Mouse (Mus musculus): Measurements from ENCODE around the gene B430305J03Rik.

Gene B430305J03Rik

DNA sequence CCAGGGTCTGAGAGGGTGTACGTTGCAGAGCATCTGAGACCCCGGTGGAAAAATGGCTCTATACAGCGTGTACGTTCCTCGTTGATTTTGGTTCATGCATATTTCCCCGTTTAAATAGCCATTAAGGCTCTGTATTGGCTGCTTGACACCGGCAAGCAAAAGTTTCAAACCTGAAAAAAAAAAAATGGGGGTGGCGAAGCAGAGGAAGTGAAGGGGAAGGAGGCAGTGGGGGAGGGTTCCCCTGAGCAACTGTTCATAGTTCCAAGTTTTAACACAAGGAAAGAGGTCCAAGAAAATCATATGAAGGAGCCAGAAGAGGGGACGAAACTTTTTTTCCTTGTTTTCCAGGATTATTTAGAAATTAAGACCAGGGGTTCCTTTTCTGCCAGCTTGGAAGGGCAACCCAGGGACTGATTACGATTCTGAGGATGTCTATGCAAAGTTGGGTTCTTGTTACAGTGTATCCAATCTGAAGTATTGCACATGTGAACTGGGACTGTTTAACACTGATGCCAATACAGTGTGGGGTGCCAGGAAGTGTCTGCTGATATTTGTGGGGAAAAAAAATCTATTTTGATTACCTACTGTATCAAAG lies at the start of gene B430305J03Rik:
Gene B430305J03Rik (minus strand): TSS at position 173 of the 595 bp plus-strand sequence.
- peak in 1 of 2 experiments; percentile 25 for DNase-seq (ENCODE audit: low read depth in 2 of 2, low spot score in 2 of 2)

DNA sequence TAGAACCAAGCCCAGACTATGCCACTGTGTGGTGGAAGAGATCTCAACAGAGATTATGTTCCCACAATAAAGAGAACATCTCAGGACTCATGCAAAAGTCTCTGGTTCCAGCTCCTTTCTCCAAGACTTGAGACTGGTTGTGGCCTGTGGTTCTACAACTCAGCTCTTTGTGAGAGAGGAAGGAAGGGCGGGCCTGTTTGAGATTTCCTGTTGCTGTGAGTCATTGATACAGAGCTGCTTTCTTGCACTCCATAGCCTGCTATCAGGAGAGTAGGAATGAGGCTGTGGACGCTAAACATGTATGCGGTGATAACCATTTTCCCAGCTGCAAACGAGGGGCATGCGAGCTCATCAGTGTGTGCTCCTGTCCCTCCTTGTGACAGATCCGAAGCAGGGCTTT lies 43.9 kb upstream of the B430305J03Rik start:
- peak; percentile 52 to 55 for DNase-seq (ENCODE audit: low read depth in 2 of 2, low spot score in 2 of 2)

DNA sequence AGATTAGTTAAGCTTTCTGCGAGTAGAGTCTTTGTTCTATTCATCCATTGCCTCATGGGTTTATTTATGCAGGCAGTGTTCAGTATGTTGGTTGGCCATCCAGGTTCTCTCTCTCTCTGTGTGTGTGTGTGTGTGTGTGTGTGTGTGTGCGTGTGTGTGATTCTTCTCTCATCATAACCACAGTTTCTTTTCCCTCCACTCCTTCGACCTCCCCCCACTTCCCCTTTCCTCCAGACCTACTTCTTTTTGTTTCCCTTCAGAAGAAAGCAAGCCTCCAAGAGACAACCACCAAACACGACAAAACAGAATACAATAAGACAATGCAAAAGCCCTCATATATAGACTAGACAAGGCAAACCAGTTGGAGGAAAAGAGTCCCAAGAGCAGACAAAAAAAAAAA lies 41.2 kb upstream of the B430305J03Rik start:
- DNase-seq (ENCODE audit: low read depth in 2 of 2, low spot score in 2 of 2), result no peak

DNA sequence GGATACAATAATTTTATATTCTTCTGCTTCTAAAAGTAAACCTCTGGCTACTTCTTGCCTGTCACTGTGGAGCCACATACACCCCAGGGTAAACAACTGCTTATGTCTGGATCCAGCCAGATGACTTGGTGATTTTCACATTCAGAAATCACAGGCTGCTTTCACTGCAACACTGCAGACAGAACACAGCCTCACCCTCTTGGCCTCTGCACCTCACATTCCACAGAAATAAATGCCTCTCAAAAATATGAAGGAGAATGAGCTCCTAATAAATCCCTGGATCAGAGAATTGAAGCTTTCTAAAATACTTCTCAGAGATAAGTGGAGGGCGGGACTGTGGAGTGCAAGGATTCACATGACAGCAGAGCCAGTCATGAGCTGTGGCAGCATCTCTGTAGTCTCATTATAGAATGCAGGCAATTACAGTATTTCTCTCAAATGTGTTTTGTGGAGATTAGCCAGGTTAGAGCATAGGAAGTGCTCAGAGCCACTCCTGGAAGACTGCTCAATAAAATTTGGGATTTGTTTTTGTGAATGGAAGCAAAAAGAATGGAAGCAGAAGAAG lies 35.2 kb upstream of the B430305J03Rik start:
- DNase-seq (ENCODE audit: low read depth in 2 of 2, low spot score in 2 of 2), result no peak

DNA sequence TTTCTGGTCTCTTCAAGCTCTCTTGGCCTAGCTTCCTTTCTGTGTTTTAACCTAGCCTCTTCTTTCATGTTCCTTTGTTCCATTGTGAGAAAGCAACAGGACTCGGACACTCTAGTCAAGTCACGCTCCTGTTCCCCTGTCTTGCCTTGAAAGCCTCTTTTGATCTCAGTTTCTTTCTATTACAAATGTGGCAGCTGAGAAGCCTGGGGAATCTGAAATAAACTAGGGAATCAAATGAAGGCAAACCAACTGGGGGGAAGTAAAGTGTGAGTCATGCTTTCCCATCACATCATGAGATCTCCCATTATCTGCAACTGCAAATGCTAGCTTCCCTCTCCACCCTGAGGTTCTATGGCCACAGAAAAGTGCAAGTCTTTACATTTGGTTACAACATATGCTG lies 31.0 kb upstream of the B430305J03Rik start:
- DNase-seq (ENCODE audit: low read depth in 2 of 2, low spot score in 2 of 2), result no peak

DNA sequence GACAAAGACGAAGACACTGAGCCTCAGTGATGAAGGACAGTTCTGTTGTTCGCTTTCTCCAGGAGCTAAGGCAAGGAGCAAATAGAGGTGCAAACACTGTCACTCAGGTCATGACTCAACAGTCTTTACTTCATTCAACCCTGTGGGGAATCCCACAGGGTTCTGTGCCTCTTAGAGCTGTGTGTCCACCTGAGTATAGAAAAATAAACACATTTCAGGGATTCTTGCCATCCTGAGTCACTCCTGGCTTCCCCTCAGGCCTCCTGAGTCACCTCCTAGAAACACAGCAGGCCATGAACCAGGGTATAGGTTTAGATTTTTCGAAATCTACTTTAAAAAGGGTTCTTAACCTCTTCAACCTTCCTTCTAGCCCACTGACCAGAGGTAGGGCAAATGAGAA lies 29.6 kb upstream of the B430305J03Rik start:
- no peak for DNase-seq (ENCODE audit: low read depth in 2 of 2, low spot score in 2 of 2)

DNA sequence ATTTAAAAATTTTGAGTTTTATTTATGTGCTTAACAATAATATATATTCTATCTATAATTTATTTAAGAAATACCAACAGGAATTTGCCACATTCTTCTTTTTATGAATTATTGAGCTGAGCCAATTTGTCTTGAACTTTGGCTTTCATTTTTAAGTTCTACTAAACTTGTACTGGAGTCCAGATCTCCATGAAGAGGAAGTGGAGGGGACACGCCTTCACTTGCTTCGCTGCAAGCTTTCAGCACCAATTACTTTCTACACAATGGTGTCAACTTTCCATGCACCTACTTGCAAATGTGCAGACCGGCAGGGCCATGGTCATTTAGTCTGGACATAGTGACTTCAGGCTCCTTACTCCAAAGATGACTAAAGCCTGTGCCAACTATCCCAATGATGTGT lies 27.8 kb upstream of the B430305J03Rik start:
- no peak for DNase-seq (ENCODE audit: low read depth in 2 of 2, low spot score in 2 of 2)

DNA sequence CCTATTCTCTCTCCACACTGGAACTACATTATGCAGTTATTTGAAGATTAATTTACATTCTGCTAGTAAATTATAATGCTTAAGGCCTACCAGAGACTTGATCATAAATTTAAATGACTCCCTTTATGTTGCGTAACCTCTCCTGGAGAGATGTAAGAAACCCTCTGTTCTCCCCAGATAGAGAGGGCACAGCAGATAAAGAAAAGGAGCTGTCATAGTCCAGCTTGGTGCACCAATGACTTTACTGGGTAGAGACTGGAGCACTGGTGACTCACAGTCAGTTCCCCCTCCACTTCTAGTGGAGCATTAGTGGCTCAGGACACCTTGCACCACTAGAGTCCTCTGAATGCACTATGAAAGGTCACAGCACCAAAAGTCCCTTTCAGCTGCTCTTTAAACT lies 27.1 kb upstream of the B430305J03Rik start:
- no peak for DNase-seq (ENCODE audit: low read depth in 2 of 2, low spot score in 2 of 2)

DNA sequence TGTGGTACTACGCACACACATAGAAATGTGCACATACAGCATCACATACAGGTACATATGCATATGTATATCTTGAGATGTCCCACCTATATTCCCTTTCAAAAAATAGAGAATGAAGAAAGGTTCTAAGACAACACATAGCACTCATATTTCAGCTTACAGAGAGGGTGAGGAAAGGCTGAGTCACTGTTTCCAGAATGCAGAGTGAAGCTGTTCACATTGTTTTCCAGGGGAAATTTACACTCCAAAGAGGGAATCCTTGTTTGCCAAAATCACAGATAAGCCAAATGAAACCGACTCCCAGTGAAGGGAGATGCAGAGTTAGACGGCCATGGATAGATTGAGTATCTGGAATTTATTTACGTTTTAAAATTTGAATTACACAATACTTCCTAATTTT lies 25.8 kb upstream of the B430305J03Rik start:
- no peak for DNase-seq (ENCODE audit: low read depth in 2 of 2, low spot score in 2 of 2)

DNA sequence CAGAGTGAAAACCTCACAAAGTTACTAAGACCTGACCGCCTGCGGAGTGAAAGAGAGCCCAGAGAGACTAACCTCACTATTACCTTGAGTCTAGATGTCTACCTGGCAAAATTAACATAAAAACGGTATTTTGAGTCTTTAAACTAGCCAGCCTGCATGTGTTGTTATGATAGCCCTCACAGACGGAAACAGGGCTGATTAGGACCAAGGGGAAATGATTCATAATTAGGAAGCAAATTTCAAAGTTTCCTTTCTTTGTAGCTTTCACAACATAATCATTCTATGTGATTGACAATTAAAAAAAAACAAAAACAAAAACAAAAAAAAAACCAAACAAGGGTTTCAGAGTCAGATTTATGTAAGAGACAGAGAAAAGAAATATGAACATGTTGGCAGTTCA lies 20.6 kb upstream of the B430305J03Rik start:
- DNase-seq (ENCODE audit: low read depth in 2 of 2, low spot score in 2 of 2), result no peak

DNA sequence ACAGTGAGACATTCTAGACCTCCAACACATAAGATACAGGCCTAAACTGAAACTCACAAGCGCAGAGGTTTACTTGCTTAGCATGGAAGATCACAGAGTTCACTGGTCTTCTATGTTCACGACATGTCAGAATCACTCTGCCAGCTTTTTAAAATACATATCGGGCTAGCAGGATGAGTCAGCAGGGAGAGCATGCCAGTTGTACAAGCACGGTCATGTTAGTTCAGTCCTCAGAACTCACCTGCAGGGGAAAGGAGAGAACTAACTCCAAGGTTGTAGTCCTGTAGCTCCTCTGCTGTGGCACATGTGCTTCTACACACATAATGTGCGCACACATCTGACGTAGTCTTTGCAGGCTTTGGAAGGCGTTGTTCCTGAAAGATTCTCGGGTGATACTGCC lies 10.2 kb upstream of the B430305J03Rik start:
- DNase-seq (ENCODE audit: low read depth in 2 of 2, low spot score in 2 of 2), result no peak

DNA sequence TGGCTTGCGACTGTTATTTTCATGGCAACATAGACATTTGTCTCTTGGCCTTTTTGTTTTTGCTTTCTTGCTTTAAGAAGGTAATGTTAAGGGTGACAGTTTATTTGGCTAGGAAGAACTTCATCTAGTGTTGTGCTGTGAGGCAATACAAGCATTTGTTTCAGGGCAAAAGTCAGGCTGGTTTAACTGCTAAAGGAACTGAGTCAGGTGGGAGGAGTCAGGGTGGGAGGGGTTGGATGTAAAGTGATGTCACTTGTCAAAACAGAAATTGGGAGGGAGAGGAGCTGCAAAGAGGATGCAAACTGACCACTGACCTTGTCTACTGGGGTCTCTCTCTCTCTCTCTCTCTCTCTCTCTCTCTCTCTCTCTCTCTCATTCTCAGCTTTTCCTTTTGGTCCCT lies 2.7 kb upstream of the B430305J03Rik start:
- DNase-seq (ENCODE audit: low read depth in 2 of 2, low spot score in 2 of 2), result no peak

DNA sequence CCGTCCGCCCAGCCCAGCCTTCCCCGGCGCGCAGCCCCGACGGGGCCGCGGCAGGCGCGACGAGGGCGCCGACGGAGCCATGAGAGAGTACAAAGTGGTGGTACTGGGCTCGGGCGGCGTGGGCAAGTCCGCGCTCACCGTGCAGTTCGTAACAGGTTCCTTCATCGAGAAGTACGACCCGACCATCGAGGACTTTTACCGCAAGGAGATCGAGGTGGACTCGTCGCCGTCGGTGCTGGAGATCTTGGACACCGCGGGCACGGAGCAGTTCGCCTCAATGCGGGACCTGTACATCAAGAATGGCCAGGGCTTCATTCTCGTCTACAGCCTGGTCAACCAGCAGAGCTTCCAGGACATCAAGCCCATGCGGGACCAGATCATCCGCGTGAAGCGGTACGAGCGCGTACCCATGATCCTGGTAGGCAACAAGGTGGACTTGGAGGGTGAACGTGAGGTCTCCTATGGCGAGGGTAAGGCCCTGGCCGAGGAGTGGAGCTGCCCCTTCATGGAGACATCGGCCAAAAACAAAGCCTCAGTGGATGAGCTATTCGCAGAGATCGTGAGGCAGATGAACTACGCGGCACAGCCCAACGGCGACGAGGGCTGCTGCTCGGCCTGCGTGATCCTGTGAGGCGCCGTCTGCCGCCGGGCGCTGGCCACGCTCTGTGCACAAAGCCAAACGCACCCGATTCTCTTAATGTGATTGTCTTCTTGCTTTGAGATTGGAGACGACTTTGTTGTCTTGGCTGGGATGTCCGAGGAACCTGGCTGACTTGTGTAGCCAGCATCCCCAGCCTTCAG lies 573 bp downstream of the B430305J03Rik start:
- DNase-seq (ENCODE audit: low read depth in 2 of 2, low spot score in 2 of 2), result peak; percentile 19 to 30

DNA sequence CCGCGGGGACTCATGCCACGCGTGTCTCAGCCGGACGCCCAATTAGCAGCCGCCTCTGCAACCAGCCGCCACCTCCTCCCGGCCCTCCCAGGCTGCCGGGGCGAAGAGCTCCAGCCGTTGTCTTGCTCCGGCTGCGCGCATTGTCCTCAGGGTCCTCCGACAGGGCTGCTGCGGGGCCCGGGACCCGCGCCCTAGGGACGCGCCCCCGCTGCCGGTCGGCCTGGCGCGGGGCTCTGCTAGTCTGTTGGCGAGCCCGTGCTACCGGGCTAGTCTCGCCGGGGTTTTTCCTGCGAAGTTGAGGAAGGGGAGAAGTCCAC lies 1.1 kb downstream of the B430305J03Rik start:
- no peak for DNase-seq (ENCODE audit: low read depth in 2 of 2, low spot score in 2 of 2)

DNA sequence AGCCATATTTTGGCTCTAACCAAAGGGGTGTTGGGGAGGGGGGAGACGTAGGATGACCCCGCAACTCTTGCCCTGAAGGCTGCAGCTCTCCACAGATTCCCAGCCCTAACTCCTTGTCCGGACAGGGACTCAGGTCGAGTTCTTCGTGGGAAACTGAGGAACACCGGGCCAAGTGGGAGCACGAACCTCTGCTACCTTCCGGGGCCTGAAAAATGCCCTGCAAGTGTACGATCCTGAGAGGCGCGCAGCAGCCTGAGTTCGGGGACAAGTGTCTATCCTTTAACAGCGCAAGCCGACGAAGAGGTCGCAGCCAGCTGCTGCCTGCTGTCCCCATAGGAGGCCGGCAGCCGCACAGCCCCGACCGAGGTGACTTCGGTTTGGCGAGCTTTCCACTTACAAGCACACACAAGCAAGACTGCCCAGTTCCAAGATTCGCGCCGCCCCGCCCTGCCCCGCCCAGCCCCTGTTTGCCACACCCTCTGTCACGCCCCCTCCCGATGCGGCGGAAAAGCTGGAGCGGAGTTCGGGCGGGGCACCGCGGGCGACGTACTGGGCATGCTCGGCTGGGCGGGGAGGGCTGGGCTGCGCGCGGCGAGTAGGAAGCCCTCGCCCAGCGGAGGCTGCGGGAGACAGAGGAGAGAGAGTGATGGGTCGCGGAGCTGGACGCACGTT lies 1.6 kb downstream of the B430305J03Rik start:
- DNase-seq (ENCODE audit: low read depth in 2 of 2, low spot score in 2 of 2), result peak; percentile 89 to 90

DNA sequence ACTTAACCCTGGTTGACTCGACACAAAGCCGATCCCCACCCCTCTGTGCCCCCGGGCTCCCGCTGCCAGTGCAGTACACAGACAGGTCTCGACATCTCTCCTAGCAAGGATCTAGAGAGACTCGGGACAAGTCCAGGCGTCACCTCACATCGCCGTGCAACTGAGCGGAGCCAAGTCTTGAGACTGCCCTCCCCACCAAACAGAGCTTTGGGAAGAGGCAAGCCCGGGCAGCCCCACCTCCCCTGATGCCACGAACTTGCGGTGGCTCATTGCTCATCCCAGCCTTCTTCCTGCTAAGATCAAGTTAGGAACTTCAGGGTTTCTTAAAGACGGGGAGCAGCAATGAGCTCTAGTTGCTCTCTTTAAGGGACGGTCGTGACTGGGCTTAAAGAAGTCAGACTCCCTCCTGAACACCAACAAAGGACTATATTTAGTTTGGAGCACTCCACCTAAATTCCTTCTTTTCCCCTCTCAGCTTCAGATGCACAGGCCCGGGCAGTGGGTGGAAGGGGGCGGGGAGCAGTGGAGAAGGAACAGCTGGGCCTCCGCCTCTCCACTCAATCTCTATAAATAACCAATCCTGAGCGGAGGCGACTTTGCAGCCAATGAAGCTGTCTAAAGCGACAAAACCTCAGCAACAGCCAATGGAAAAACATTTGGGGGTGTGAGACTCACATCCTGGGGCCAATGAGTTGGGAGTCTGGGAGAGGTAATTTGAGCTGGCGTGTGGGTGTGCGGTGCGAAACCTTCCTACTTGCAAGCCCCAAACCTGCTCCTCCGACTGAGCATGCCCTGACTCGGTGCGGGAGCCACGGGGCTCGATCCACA lies 2.4 kb downstream of the B430305J03Rik start:
- DNase-seq (ENCODE audit: low read depth in 2 of 2, low spot score in 2 of 2), result peak; percentile 72 to 75

DNA sequence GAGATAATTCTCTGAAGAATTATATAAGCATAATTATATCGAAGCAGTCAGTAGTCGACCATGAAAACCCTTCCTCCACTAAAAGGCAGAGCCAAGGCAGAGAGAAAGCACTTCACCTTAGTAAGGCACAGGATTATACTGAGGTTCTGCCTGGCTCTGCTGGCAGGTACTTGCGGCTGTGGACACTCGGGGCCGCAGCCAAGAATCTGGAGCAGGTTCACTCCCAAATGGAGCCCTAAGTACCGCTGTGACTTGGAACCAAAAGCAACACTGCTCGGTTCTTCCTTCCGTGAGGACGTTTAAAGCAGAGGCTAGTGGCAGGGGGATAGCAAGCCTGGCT lies 3.0 kb downstream of the B430305J03Rik start:
- no peak for DNase-seq (ENCODE audit: low read depth in 2 of 2, low spot score in 2 of 2)

DNA sequence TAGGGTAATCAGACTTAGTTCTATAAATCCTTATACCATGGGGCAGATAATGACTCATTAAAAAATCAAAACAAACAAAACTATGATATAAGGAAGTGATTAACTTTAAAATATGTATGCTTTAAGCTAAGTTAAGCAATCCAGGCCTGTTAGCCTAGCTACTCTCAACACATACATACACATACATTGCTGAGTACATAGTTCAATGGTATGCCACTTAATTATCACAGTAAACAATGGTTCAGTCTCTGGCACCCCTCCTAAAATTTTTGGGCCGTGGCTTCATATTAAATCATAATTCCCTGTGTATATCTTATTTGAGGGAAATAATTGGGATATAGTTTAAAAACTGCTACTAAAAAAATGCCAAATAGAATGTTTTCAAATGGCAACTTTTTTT lies 4.4 kb downstream of the B430305J03Rik start, which contains the start of gene Rap2b:
Gene Rap2b (plus strand): TSS at position 301 of the 400 bp plus-strand sequence.
- no peak for DNase-seq (ENCODE audit: low read depth in 2 of 2, low spot score in 2 of 2)

DNA sequence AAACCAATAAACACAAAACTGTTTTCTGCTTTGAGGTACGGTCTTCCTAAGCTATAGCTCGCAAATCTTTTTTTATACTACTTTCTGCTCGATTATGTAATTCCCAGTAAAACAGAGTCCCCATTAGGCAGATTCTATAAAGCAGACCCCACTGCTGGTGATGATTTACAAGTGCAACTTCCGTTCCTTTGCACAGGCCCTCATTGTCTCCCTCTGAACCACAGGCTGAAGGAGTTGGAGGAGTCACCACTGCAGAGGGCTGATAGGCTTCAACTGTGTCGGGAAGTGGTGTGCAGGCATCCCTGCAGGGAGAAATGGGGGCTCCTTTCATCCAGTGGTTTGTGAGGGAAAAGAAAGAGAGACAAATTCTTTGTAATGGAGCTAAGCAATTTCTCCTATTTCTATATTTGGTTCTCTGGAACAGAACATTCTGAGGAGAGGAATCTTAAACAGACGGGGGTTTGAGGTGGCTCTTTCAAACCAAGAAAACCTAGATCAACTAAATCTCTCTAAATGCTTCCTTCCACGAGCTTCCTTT lies 6.9 kb downstream of the B430305J03Rik start:
- DNase-seq (ENCODE audit: low read depth in 2 of 2, low spot score in 2 of 2), result no peak

DNA sequence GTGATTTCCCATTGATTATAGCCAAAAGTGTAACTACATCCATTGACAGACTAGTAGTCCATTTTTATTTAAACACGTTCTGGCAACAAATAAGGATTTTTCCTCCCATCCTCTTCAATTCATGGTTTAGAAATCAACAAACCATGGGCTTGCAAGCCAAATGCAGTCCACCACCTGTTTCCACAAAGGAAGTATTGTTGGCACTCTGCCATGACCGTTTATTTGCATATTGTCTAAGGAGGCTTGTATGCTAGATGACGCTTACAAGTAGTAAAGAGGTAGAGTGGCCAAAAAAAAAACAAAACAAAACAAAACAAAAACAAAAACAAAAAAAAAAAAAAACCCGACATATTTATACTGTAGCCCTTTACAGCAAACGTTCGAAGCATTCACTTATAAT lies 7.6 kb downstream of the B430305J03Rik start:
- DNase-seq (ENCODE audit: low read depth in 2 of 2, low spot score in 2 of 2), result no peak

DNA sequence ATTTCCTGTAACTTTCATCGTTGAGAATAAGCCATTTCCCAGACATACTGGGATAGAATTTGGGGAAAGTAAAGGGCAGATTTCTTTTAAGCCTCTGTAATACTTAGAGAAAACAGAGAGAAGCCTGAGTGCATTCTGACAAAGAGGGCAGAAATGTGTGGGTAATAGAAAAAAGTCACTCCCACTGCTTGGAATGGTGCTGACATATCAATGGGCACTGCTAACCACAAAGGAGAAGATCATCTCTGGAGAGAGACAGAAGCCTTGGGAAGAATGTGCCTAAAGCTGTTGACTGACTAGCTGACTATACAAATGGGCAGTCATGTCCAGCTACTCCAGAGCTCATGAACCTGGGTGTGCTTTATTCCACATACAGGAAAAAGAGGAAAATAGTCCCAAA lies 10.3 kb downstream of the B430305J03Rik start:
- no peak for DNase-seq (ENCODE audit: low read depth in 2 of 2, low spot score in 2 of 2)

Data from CD8-positive naive resting alpha-beta T cell, adult 2 months (primary cell).